ENCODE assay signal across 8 mouse cellular contexts in the genomic region with DNA sequence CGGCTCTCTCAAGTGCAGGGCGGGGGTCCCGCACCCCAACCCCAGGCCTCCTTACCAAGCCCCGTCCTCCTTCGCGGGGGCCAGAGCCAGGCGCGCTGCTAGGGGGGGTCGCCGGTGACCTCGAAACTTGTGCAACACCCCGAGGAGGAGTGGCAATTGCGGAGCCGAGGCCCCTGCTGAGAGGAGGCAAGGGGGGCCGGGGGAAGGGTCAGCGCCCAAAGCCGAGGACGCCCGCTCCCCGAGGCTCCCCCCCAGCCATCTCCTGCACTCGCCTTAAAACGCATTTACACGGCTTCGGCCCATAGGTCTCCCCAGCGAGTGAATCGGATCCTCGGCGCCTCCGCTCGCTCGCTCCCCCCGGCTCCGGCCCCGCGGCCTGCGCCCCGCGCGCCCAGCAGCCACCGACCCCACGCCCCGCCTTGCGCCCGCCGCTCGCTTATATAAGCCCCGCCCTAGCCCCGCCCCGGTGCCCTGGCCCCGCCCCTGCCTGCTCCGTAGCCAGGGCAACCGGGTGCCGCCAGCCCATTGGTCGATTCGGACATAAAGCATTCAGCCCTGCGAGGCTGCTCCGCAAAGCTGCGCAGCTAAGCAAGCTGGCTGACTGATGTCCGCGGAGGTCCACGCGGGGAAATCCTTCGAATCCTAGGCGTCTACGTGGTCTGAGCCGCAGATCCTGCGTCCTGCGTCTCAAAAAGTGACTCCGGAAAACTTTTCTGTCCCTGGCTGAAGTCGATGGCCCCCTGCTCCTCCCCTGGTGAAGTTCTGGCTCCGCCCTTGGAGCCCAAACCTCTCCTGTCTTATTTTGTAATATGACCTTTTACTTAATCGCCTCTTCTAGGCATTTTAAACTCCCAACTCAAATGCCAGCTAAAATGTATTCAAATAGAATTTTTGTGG. TPM values are rescaled to one million over a fixed set of nuclear protein-coding genes. Genes with fewer than 3 reads are reported as not detected.
A peak's percentile ranks its signal among the peaks of the same experiment; 100 is the strongest.
DNase-seq lines count a peak whose midpoint lies in the region; ATAC-seq lines count a peak whose summit lies in the region.

Gene Azin2, minus strand, starts transcription at position 414 of the 897 bp plus-strand sequence.

- under 1% methylated on average over 72 of the region's 72 CpGs for WGBS in hindbrain, embryonic 13.5 days

- H3K4me3 ChIP-seq in hindbrain, embryonic 13.5 days = peak within 1 kb of the TSS; percentile 74

- peak; percentile 88 for DNase-seq in R1 (ENCODE audit: low read depth, low spot score)
- peak; percentile 95 to 98 for DNase-seq in cerebellum, postnatal 25 days
- peak; percentile 77 to 84 for DNase-seq in frontal cortex, postnatal 25 days (ENCODE audit: low spot score in 2 of 2)
- peak; percentile 84 to 87 for DNase-seq in layer of hippocampus, postnatal 25 days (ENCODE audit: extremely low spot score in 1 of 2, low spot score in 1 of 2)
- DNase-seq in lung, postnatal 14 days = peak; percentile 92
- peak; percentile 94 for DNase-seq in ovary, postnatal 36 days (ENCODE audit: low spot score)
- peak; percentile 90 for DNase-seq in thymus, postnatal 14 days

- peaks cover 58% of the 10 kb centered on the region for H3K4me1 ChIP-seq in hindbrain, embryonic 13.5 days (replicated peaks)

- peaks cover 26% of the 10 kb centered on the region for H3K27me3 ChIP-seq in hindbrain, embryonic 13.5 days

- peak within 1 kb of the TSS; percentile 89 for H3K9ac ChIP-seq in hindbrain, embryonic 13.5 days

- no peaks in the 10 kb centered on the region for H3K36me3 ChIP-seq in hindbrain, embryonic 13.5 days

- no peaks in the 10 kb centered on the region for H3K9me3 ChIP-seq in hindbrain, embryonic 13.5 days

- ATAC-seq in hindbrain, embryonic 13.5 days (ENCODE audit: low FRiP score) = peak; percentile 94

- peak within 1 kb of the TSS; percentile 93 for H3K4me2 ChIP-seq in hindbrain, embryonic 13.5 days

- peak within 1 kb of the TSS; percentile 66 for H3K27ac ChIP-seq in hindbrain, embryonic 13.5 days

RNA-seq across cellular contexts. Expression of gene Azin2, which starts in this region (rescaled TPM):
- 18.4 and 19.9 TPM in 2 replicates for polyA plus RNA-seq in hindbrain, embryonic 13.5 days (2015; fragmentation: Nextera tagmentation; extraction: Ambion mirVana)
- 10 to 100 TPM; 40.7 to 41.8 TPM for total RNA-seq in layer of hippocampus, postnatal 25 days (2021)

Comparison
In these comparisons a context has a peak if more than half of its experiments do, and no peak if none do; other contexts are left out.
1. Peak in every context shown above with its lines: DNase-seq, ATAC-seq, H3K4me3 ChIP-seq and H3K27ac ChIP-seq.